Mouse (Mus musculus) heart, embryonic 11.5 days (tissue): ENCODE measurements at regions not wholly inside any gene's neighbourhood (a gene's known extent, or its start where the extent isn't known, plus 50 kb on each side); places are given as distances from the start of the nearest gene placed in this dataset.

Experiments used
- ATAC-seq: fragments of 200-750 bp; cut with Nextera tagmentation; replicated peaks from 2 replicates; pipeline ENCODE4 v1.8.0; 2017; ENCODE audit warnings: moderate library complexity; ENCODE audit not compliant: insufficient number of reproducible peaks, low FRiP score, low TSS enrichment
- H3K27ac ChIP-seq: fragments of 300-500 bp; sonication (generic); 2 replicates; pipeline ENCODE4 v1.5.1; 2014; ENCODE audit warnings: mild to moderate bottlenecking, low read depth, low read length
- H3K27me3 ChIP-seq: fragments of 300-500 bp; sonication (generic); 2 replicates; pipeline ENCODE4 v1.6.1; 2014; ENCODE audit warnings: mild to moderate bottlenecking, low read length, mixed read lengths; ENCODE audit not compliant: control insufficient read depth, insufficient read depth
- H3K36me3 ChIP-seq: fragments of 300-500 bp; sonication (generic); 2 replicates; pipeline ENCODE4 v1.6.1; 2014; ENCODE audit warnings: mild to moderate bottlenecking, low read length, moderate library complexity, mixed read lengths; ENCODE audit not compliant: control insufficient read depth, insufficient read depth
- H3K4me1 ChIP-seq: fragments of 300-500 bp; sonication (generic); 2 replicates; pipeline ENCODE4 v1.6.1; 2014; ENCODE audit warnings: low read length; ENCODE audit not compliant: control insufficient read depth, insufficient read depth
- H3K4me2 ChIP-seq: fragments of 300-500 bp; sonication (generic); 2 replicates; pipeline ENCODE4 v1.6.1; 2014; ENCODE audit warnings: mild to moderate bottlenecking, moderate library complexity
- H3K4me3 ChIP-seq: fragments of 300-500 bp; sonication (generic); 2 replicates; pipeline ENCODE4 v1.5.1; 2014; ENCODE audit warnings: low read depth, low read length
- H3K9ac ChIP-seq: fragments of 300-500 bp; sonication (generic); 2 replicates; pipeline ENCODE4 v1.6.1; 2014; ENCODE audit warnings: mild to moderate bottlenecking, low read depth, low read length, moderate library complexity
- H3K9me3 ChIP-seq: fragments of 300-500 bp; sonication (generic); replicated peaks from 2 replicates; pipeline ENCODE4 v1.6.1; 2016; ENCODE audit warnings: low read length; ENCODE audit not compliant: control insufficient read depth
- WGBS: fragments of 180-500 bp; shearing (Covaris S2); extraction: QIAGEN DNeasy Blood & Tissue Kit; methylation state at CpG from one replicate; pipeline ENCODE4 v1.1.7; 2014; ENCODE audit not compliant: insufficient replicate concordance; 5-methylcytosine and 5-hydroxymethylcytosine counted together

DNA sequence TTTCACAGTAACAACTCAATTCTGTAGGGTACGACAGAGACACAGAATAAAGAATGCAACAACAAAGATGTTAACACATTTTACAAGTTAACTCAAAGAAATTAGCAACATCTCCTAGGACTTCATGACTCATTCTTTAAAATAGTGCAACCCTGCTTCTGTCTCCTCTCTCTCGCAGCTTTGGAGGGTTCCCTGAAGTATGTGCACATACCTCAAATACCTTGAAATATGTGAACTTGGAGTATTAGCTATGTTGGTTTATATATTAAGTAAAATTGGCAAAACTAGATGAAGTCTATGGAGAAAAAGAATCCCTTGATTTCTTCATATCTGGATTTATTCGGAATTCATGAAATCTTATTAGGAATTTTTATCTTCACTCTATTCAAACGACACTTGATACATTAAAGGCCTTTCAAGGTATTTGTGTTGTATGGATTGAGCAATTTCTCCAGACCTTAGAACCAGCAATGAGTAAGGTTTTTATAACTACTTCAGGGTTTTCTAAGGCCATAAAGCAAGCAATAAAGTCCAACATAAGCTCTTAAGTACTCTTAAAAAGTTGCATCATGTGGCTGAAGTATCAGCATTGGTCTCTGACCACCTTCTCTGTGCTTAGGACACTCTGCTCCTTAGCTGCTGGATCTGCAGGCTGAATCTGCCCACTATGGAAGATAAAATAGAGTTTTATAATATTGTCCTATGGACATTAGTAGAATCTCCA lies 82.8 kb upstream of the Robo1 start:
- no peak for ATAC-seq
- H3K9me3 ChIP-seq: no peaks in the 10 kb centered on the region
- no peak overlapping the region for H3K4me3 ChIP-seq
- no peak overlapping the region for H3K4me2 ChIP-seq
- WGBS: 72% methylated on average over 4 of the region's 4 CpGs
- H3K27ac ChIP-seq: no peak overlapping the region
- H3K27me3 ChIP-seq: no peaks in the 10 kb centered on the region
- no peaks in the 10 kb centered on the region for H3K36me3 ChIP-seq
- H3K9ac ChIP-seq: no peak overlapping the region
- no peaks in the 10 kb centered on the region for H3K4me1 ChIP-seq

DNA sequence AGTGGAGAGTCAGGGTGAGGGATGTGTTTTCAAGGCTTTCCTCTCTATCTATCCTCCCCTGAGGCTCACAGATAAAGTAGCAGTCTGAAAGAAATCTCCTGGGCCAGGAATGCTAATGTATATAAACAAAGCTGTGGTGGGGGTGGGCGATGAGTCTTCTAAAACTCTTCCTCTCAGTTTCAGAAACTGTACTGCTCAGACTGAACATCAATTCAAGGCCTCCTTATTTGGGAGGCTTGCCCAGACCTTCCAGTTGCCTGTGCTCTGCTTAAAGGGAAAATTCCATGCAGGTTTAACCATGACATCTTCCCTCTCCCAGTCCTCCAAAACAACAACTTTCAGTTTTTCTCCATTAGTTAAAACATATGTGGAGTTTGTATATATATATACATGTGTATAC lies 73.7 kb upstream of the Robo1 start:
- WGBS: 4% methylated on average over 1 of the region's 1 CpGs
- Histone ChIP-seq H3K36me3 (no peaks in the 10 kb centered on the region), H3K4me2 (no peak overlapping the region), H3K9me3 (no peaks in the 10 kb centered on the region), H3K4me1 (no peaks in the 10 kb centered on the region), H3K27ac (no peak overlapping the region), H3K4me3 (no peak overlapping the region), H3K27me3 (no peaks in the 10 kb centered on the region), H3K9ac (no peak overlapping the region)
- no peak for ATAC-seq

DNA sequence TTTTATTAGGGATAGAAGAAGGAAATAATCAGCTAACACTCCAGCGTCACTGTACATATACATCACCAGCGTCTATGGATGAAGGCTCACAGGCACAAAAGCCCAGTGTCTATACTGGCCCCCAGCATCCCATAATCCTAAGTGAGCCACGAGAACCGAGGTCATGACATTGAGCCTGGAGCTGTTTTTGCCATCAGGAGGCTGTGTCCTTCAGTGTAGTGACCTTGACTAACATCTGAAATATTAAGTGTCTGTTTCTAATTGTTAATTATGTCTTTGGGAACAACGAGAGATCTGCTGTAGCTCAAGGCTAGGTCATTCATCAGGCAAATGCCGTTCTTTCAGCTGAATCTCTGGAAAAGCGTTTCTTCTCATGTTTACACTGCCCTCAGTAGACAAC lies 68.5 kb upstream of the Robo1 start:
- ATAC-seq: no peak
- Histone ChIP-seq H3K4me2 (no peak overlapping the region), H3K27me3 (no peaks in the 10 kb centered on the region), H3K27ac (no peak overlapping the region), H3K36me3 (no peaks in the 10 kb centered on the region), H3K9me3 (no peaks in the 10 kb centered on the region), H3K9ac (no peak overlapping the region), H3K4me3 (no peak overlapping the region), H3K4me1 (no peaks in the 10 kb centered on the region)
- 67% methylated on average over 7 of the region's 7 CpGs for WGBS

DNA sequence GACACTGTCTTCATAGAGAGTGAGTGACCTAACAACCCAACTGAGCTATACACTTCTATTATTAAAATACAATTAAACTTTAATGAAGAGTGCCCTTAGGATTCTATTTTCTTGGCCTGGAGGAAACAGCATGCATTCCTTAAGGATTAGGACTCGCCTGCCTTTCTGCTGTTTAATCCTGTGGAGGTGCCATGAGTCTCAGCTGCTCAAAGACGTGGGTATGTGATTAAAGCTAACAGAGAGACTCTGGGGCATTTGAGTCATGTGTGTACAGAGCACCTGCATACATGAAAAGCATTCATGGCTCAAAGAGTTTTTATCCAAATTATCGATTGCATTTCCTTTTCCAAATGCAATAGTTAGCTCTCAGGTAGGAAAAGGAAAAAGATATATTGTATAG lies 51.7 kb upstream of the Robo1 start:
- Histone ChIP-seq H3K4me3 (no peak overlapping the region), H3K9ac (no peak overlapping the region), H3K36me3 (no peaks in the 10 kb centered on the region), H3K4me1 (no peaks in the 10 kb centered on the region), H3K9me3 (no peaks in the 10 kb centered on the region), H3K4me2 (no peak overlapping the region), H3K27me3 (no peaks in the 10 kb centered on the region), H3K27ac (no peak overlapping the region)
- no peak for ATAC-seq
- WGBS: 59% methylated on average over 3 of the region's 3 CpGs
